Mouse (Mus musculus) yolk sac, embryonic 10.5 days (tissue): ENCODE results near the gene Gfpt1.
A peak's percentile ranks its signal among the peaks of the same experiment; 100 is the strongest.
"Not testable (repeated sequence)": the region's sequence is repeated elsewhere in the genome, so short reads cannot be mapped to it uniquely, and the experiment has no call there.

Source experiments
- DNase-seq: peaks from one replicate; pipeline ENCODE4 v3.0.0-alpha.2; 2017; ENCODE audit warnings: low spot score

Gfpt1 gene

DNA sequence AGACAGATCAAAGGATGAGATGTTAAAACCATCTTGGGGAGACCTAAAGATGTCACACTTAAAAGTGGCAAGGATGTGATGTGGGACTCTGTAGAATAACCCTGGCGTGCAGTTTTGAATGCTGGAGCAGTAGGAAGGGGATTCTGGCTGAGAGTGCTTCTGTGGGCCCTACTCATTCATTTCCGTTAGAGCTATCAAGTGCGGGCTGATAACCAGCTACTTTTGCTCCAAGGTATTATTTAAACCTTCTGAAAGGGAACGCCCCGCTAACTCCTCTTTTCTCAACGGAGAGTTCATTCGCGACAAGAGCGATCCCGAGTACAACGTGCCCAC, 676 bp upstream of the Gfpt1 start:
- no peak for DNase-seq

DNA sequence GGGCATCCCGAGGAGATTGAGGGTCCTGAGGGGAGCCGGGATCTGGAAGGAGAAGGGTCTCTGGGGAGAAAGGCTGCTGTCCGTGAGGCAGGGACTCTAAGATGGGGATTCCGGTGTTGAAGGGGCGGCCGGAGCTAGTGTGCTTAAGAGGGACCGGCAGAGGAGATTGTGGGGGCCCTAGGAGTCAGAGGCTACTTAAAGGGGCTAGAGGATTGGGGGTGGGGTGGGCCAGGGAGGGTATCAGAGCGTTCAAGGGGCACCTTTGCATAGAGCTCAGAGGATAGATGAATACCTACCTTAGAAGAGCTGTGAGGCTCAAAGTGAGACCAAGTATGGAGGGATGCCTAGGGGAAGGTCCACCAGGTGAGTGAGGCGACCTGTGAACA, 478 bp downstream of the Gfpt1 start:
- no peak for DNase-seq

DNA sequence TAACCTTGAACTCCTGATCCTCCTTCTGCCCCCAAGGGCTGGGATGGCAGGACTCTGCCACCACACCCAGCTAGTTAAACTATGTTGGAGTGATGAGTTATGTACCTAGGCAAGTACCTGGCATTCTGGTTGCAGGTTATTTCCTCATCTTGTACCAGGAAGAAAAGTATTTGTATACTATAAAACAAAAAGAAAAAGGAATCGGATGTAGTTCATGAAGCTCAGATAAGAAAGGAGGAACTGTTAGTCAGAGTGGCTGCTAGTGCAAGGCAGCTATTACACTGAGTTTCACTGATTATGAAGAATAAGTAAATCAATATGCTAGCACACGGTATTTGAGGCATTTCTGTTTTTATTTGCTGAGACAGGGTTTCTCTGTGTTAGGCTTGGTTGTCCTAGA, 2.2 kb downstream of the Gfpt1 start:
- no peak for DNase-seq

DNA sequence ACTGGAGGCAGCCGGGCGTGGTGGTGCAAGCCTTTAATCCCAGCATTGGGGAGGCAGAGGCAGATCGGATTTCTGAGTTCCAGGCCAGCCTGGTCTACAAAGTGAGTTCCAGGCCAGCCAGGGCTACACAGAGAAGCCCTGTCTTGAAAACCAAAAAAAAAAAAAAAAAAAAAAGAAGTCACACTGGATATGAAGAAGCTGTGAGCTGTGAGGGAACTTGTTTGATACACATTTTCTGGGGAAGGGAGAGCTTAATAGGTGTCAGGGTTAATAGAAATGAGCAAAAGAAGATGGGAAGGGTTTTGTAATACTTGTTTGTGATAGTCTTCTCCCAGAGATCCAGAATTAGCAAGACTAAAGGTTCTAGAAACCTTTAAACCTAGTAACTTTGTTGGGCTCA, 2.9 kb downstream of the Gfpt1 start:
- no peak for DNase-seq

DNA sequence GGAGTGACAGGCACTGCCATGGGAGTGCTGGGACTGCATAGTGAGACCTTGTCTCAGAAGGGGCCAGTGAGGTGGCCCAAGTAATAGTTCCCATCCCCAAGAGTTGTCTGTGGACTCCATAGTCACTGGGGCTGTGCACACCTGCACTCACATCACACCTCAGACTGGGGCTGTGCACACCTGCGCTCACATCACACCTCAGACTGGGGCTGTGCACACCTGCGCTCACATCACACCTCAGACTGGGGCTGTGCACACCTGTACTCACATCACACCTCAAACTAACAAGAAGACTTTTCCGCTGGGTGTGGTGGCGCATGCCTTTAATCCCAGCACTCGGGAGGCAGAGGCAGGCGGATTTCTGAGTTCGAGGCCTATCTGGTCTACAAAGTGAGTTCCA, 6.1 kb downstream of the Gfpt1 start:
- not testable (repeated sequence) for DNase-seq

DNA sequence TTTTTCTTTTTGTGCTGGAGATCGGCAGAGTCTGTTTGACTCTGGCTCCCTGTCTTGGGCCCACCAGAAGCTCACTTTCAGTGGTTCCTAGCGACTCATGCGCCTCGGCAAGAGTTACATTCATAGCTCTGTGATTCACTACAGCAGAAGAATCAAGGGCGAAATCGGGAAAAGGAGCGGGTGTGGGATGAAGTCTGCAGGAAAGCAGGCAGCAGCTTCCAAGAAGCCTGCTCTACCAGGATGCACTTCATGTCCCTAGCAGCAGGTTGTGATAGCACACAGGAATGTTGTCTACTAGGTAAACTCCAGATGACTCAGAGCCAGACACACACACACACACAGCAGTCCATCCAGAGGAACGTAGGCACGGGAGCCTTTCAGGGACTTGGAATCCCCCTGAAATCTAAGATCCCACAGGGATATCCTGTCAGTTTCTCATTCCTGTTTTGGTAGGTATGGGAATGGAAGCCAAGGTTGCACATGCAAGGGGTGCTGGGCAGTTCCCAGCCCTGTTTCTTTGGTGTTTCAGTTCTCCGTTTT, 9.3 kb downstream of the Gfpt1 start:
- DNase-seq, result no peak

DNA sequence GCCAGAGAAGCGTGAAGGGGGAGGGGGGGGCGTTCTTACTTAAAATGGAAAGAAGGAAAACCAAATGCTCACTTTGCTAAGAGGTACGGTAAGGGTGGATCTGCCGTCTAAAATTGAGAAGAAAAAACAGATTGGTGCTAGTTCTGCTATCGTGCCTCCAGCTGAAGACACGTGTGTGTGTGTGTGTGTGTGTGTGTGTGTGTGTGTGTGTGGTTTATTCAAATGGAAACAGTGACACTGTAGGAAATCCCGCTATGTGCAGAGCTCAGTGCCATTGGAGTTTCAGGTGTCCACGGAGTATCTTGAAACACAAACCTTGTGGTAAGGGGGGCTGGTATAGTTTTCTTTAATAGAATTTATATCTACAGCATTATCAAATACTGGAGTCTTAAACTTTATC, 11.5 kb downstream of the Gfpt1 start:
- no peak for DNase-seq

DNA sequence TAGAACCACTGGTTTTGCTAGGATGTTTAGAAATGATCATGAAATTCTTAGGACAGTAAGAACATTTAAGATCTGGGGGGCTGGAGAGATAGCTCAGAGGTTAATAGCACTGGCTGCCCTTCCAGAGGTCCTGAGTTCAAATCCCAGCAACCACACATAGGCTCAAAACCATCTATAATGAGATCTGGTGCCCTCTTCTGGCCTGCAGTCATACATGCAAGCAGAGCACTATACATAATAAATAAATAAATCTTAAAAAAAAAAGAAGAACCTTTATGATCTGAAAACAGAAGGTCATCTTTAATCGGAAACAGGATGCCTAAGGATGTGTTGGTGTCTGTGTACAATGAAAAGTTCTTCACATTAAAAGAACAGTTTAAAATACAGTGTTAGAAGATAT, 17.1 kb downstream of the Gfpt1 start:
- no peak for DNase-seq

DNA sequence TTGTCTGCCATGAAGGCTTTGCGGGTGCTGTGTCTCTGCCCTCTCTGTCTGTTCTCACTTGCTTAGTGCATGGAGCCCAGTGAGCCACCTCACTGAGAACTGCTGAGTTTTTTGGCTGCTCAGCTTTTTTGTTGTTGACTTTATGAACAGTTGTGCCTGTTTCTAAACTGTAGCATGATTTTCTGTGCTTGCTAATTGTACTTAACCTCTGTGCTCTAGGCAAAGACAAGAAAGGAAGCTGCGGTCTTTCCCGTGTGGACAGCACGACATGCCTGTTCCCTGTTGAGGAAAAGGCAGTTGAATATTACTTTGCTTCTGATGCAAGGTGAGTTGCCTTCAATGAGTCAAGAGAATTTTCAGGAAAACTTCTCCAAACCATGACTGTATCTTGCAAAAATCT, 20.9 kb downstream of the Gfpt1 start:
- no peak for DNase-seq

DNA sequence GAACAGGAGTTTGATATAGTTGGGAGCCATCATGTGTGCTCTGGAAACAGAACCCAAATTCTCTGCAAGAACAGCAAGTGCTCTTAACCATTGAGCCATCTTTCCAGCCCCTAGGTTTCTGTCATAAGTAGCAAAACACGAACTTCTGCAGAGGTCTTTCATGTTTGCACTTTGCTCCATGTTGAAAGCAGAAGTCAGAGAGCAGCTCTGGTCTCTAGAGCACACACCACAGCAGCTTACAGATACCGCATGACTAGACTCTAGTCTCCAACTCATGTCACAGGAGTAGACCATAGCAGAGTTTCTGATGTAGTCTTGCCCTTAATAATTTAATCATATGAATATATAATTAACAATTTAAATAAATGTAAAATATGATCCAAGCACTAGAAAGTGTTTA, 25.6 kb downstream of the Gfpt1 start:
- no peak for DNase-seq

DNA sequence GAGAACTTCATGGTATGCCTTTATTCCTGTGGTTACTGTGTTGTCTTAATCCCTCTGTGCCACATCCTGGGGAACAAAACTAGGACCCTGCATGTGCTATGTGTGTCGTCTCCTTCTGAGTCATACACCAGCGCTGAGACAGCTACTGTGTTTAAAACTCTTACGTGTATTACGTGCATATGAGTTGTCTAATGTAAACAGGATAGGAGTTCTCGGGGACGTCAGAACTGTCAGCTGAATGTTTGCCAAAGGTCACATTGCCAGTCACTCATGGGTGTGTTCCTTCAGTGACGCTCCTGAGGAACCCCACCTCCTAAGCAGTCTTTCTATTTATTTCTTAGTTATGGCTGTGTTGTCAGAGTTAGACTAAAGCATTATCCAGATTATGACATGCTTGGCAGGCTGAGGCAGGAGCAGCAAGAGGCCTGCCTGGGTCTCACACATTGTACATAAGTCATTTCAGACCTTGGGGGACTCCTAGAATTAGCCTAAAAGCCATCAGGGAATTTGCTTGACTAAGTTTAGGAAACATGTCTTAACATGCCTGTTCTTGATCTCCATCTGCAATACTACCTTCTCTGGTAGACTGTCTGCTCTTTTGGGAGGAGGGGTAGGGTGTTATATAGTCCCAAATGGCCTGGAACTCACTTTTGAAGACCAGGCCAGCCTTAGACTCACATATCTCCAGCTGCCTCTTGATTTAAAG, 26.7 kb downstream of the Gfpt1 start:
- DNase-seq, result peak; percentile 52

DNA sequence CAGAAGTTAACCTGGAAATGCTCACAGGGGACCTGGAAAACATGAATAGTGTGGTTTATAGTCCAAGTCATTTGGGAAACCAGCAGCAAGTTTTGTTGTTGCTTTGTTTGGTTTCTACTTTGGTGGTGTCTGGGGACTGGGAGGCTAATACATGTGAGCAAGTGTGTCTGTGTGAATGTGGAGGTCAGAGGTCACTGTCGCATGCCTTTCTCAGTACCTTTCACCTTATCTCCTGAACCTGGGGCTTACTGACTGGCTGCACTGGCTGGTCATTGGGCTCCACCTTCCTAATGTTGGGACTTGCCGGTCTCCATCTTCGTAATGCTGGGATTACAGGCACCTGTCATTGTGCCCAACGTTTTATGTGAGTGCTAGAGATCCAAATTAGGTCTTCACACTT, 28.0 kb downstream of the Gfpt1 start:
- DNase-seq, result peak; percentile 53

DNA sequence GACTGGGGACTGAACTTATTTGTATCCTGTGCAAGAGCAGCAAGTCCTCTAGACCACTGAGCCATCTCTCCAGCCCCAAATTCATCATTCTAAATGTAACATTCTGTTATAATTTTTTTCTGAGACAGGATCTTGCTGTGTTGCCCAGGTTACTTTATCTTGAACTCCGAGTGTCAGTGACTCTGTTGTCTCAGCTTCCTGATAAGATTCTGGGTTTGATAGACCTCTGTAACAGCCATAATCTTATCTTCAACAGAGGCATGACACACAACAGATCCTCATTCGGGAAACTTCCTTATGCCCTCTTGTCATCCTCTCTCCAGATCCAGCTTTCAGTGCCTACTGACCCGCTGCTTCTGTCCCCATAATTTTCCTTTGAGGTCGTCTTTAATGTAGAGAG, 30.1 kb downstream of the Gfpt1 start:
- no peak for DNase-seq

DNA sequence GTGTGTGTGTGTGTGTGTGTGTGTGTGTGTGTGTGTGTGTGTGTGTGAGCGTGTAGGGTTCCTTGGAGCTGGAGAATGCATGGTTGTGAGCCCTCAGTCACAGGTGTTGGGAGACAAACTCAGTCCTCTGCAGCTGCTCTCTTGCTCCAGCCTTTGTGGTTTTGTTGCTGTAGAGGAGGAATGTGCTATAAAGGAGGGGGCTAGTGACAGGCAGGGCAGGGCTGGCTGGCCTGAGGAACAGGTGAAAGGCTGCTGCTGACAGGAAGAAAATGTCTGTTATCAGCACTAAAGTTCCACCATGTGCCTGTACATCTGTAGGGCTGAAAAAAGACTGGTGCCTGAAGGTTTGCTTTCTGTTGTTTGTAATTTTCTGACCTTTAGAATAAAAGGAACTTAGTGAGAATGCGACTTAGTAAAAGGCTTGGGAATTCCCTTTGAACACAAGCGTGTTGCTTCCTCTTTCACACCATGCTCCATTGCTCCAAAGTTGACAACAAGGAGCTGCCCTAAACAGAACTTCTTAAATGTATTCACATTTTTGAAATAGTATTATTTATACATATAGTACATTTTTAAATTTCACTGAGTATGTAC, 32.5 kb downstream of the Gfpt1 start:
- peak; percentile 55 for DNase-seq

DNA sequence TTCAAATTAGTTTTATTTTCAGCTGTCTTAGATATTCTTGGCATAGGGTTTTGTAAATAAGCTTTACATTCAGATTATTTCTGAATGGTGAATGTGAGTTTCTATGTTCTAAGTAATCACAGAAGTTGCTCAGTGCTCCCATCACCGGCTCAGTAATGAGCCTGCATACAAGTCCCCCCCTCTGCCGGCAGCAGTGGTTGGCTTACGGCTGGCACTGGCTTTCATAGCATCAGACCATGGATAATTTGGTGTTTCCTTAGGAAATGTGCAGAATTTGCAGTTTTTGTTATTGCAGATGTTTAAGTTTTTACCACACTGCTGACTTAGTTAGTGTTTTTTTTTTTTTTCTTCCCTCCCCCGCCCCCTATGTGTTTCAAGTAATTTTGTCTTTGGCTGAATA, 36.8 kb downstream of the Gfpt1 start:
- DNase-seq, result no peak

DNA sequence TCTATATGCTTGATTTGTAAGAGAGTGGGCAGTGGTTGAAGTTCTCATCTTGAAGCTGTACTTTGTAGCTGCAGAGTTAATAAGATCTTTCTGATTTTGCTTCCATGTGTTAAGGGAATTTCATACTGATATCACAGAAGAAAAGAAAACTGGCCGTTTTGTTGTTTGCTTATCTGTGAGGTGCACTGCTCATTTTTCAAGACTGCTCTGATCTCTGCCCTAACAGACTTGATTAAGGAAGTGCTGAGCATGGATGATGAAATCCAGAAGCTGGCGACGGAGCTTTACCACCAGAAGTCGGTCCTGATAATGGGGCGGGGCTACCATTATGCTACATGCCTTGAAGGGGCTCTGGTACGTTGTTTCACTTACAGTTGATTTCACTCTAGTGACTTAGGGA, 42.4 kb downstream of the Gfpt1 start:
- no peak for DNase-seq

DNA sequence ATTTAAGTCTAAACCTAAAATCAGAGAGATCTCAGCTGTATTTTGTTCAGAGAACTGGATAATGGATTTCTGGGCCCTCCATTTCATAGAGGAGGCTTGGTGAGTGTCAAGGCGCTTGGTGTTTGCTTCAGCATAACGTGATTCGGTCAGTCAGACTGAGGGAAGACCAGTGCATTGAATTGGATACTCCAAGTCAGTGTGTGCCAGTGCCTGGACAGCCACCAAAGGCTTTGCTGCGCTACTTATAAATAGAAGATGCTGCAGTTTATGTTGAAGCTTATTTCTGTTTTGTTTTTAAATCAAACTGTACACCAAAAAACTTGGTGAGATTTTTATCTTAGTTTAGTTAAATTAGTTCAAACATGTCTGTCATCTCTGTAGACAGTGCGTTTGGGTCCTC, 45.7 kb downstream of the Gfpt1 start:
- no peak for DNase-seq

DNA sequence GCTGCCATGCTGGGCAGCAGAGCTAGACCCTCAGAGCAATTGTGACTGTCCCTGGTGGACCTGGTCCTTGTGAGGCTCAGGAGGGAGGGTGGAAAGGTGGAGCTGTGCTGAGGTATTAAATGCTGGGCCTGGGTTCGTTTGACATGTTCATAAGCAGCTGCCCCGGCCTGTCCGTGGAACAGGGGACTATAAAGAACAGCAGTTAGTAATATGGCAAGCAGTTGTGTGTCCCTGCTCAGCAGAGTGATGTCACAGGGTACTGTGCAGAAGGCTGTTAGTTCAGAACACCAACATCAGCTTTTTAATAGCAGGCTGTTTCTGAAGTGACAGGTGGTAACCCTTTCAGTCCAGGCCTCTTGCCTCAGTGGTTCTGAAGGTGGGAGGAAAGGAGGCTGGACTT, 48.2 kb downstream of the Gfpt1 start:
- DNase-seq, result no peak

DNA sequence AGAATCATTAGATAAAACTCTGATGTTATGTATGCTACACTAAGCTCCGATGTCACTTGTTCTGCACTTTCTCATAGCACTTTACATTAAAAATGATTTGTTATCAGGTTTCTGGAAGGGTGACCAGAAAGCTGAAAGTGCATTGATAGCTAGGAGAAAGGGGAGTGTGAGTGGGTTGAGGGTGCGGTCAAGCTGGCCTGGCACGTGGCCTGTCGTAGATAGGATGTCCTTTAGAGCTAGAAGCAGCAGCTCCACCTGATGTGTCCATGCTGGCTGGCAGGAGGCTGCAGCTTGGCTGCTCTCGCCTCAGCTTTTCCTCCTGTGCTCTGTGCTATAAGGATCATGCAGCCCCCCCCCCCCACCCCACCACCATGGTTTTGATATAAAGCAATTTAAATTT, 49.8 kb downstream of the Gfpt1 start:
- DNase-seq, result no peak

DNA sequence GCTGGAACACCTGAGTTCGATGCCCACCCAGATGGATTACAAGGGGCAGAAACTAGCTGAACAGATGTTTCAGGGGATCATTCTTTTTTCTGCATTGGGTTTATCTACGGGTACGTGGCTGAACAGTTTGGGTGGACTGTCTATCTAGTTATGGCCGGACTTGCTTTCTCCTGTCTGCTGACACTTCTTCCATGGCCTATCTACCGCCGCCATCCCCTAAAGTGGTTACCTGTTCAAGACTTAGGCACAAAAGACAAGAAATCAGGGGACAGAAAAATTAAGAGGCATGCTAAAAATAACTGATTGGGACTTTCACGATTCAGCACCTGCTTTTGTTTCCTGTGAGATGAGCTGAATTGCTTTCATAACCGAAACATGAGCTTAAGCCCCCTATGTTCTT, 51.0 kb downstream of the Gfpt1 start:
- DNase-seq, result not testable (repeated sequence)

DNA sequence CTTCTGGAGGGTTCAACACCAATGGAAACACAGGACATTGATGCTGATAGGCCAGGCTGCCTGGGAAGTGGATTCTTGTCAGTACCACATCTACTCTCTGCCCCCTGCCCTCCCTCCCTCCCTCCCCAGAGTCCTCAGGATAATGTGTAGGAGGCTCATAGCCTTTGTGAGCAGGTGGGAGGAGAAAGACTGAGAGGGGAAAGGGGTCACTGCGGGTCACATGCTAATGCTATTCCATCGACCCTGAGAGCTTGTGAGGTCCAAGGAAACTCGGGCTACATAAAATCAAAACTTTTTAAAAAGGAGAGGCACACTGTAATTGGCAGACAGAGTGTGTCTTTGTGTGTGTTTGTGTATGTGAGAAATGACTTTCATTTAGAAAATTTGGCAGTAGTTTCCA, 56.6 kb downstream of the Gfpt1 start:
- no peak for DNase-seq

DNA sequence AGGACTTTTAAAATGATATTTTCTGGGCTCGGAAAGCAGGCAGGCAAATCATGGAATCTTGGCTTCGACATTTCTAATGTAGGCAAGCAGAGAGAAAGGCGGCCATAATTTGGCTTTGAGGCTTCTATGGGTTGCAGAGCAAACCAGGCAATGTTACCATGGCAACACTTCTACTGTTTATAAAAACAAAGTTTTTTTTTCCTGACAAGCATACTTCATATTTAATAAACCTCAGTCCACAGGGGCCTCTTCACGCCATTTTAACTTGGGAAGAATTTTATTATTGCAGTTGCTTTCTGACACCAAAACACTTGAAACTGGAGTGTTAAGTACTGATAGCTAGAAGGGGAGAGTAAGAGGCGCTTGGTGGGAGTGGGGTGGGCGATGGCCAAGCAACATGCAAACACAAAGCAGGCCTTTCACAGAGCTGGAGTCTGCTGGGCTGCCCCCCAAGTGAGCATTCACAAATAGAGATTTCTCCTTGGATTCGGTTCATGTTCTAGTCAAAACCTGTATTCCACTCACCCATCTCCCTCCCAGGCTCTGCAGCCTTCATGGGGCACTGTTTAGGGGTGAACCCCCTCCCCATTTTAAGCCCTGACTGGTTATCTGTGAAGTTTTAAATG, 57.1 kb downstream of the Gfpt1 start:
- no peak for DNase-seq

DNA sequence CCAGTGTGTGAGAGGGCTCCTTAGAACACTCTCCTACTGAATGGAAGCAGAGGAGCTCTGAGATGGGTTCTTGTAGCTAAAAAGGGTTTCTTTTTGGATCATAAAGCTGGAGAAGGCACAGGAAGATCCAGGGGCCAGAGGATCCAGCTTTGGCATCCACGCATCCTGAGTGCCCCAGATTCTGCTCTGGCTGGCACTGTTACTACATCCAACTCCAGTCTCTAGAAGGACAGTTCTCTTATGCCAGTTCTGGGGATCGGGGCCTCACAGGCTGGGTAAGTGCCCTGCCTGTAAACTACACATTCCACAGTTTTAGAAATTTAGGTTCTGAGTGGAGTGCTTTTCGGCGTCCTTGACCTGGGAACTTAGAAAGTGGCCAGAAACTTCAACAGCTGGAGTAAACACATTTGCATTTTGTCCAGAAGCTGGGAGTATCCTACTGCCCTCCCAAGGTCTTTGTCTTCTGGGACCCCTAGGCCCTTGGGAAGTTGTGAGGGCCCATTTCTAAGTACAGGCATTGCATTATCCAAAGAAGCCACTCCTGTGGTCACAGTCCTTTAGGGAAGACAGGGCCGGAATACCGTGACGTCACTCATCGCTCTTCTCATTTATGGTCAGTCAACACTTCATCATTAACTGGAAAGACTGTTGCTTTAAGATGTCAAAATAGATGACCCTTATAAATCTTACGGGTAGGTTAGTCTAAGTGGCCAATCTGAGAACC, 57.8 kb downstream of the Gfpt1 start:
- no peak for DNase-seq
